Mouse (Mus musculus) midbrain, embryonic 14.5 days (tissue): ENCODE measurements around the gene Gm10300. TPM values are rescaled to one million over a fixed set of nuclear protein-coding genes. Genes with fewer than 3 reads are reported as not detected.

Experiments
- ATAC-seq: fragments of 200-750 bp; cut with Nextera tagmentation; 2 replicates; pipeline ENCODE4 v1.8.0; 2017; ENCODE audit warnings: moderate number of reproducible peaks, moderate library complexity; ENCODE audit not compliant: low FRiP score, low TSS enrichment
- DNase-seq: peaks from one replicate; pipeline ENCODE4 v3.0.0-alpha.2; 2015
- H3K27ac ChIP-seq: fragments of 300-500 bp; sonication (generic); replicated peaks from 2 replicates; pipeline ENCODE4 v1.5.1; 2014; ENCODE audit warnings: mild to moderate bottlenecking, low read depth, low read length, moderate library complexity
- H3K27me3 ChIP-seq: fragments of 300-500 bp; sonication (generic); 2 replicates; pipeline ENCODE4 v1.6.1; 2014; ENCODE audit warnings: low read length, control low read depth, mixed read lengths; ENCODE audit not compliant: control insufficient read depth, insufficient read depth
- H3K36me3 ChIP-seq: fragments of 300-500 bp; sonication (generic); 2 replicates; pipeline ENCODE4 v1.6.1; 2014; ENCODE audit warnings: low read length, control low read depth; ENCODE audit not compliant: control insufficient read depth, insufficient read depth
- H3K4me1 ChIP-seq: fragments of 300-500 bp; sonication (generic); 2 replicates; pipeline ENCODE4 v1.6.1; 2014; ENCODE audit warnings: mild to moderate bottlenecking, antibody characterized with exemption, low read length, control low read depth; ENCODE audit not compliant: control insufficient read depth, insufficient read depth
- H3K4me2 ChIP-seq: fragments of 300-500 bp; sonication (generic); 2 replicates; pipeline ENCODE4 v1.6.1; 2014; ENCODE audit warnings: mild to moderate bottlenecking, low read length, moderate library complexity
- H3K4me3 ChIP-seq: fragments of 300-500 bp; sonication (generic); replicated peaks from 2 replicates; pipeline ENCODE4 v1.5.1; 2014; ENCODE audit warnings: low read depth, low read length
- H3K9ac ChIP-seq: fragments of 300-500 bp; sonication (generic); replicated peaks from 2 replicates; pipeline ENCODE4 v1.6.1; 2014; ENCODE audit warnings: mild to moderate bottlenecking, low read length, moderate library complexity
- H3K9me3 ChIP-seq: fragments of 300-500 bp; sonication (generic); 2 replicates; pipeline ENCODE4 v1.6.1; 2016; ENCODE audit warnings: low read length, control low read depth, mixed read lengths; ENCODE audit not compliant: control insufficient read depth
- WGBS: fragments of 180-500 bp; shearing (Covaris S2); extraction: QIAGEN DNeasy Blood & Tissue Kit; methylation state at CpG from one replicate; pipeline ENCODE4 v1.1.7; 2014; 5-methylcytosine and 5-hydroxymethylcytosine counted together
- polyA plus RNA-seq: library from polyadenylated mRNA; unstranded; fragments of >200 nt; fragmentation: Nextera tagmentation; extraction: Ambion mirVana; gene quantifications from 2 replicates; pipeline ENCODE4 v1.2.1, GENCODE M21; 2014

Gm10300 gene
- polyA plus RNA-seq, 1 experiment from 2014 or later: not detected

- no peaks in the 10 kb centered on the region for H3K9me3 ChIP-seq
- no peak overlapping the region for H3K27ac ChIP-seq
- no peak overlapping the region for H3K4me3 ChIP-seq
- H3K4me1 ChIP-seq: peaks cover 9% of the 10 kb centered on the region
- no peak overlapping the region for H3K9ac ChIP-seq
- H3K36me3 ChIP-seq: no peaks in the 10 kb centered on the region
- no peak overlapping the region for H3K4me2 ChIP-seq
- ATAC-seq: no peak
- 60% methylated on average over 6 of the region's 6 CpGs for WGBS
- peaks cover 11% of the 10 kb centered on the region; the same call in 1 of the 2 replicates for H3K27me3 ChIP-seq
- DNase-seq: no peak
Observed at GRCm38 (mm10) chr4:132072946-132073345, 1.6 kb upstream of the Gm10300 start.

GRCm38 (mm10) chr4:132074933-132075769, 654 bp downstream of the Gm10300 start, which contains the start of gene Epb41:
Gene Epb41, minus strand, starts transcription at chr4:132075321.
- H3K9ac ChIP-seq: peak within 1 kb of the TSS; percentile 59
- peak within 1 kb of the TSS; percentile 66 for H3K4me3 ChIP-seq
- peaks cover 9% of the 10 kb centered on the region for H3K4me1 ChIP-seq
- peaks cover 11% of the 10 kb centered on the region; the same call in 1 of the 2 replicates for H3K27me3 ChIP-seq
- H3K36me3 ChIP-seq: no peaks in the 10 kb centered on the region
- H3K4me2 ChIP-seq: peak within 1 kb of the TSS; percentile 100
- DNase-seq (peak; percentile 92), ATAC-seq (peak; percentile 90)
- 0 out of 2 replicates have a peak within 1 kb of the TSS, but pooled peaks have one; percentile 8 for H3K27ac ChIP-seq
- 2% methylated on average over 47 of the region's 47 CpGs for WGBS
- H3K9me3 ChIP-seq: no peaks in the 10 kb centered on the region

- no peaks in the 10 kb centered on the region for H3K36me3 ChIP-seq
- H3K4me2 ChIP-seq: peak overlapping the region; percentile 100
- H3K4me1 ChIP-seq: peaks cover 9% of the 10 kb centered on the region
- H3K27ac ChIP-seq: no peak overlapping the region
- ATAC-seq (no peak), DNase-seq (no peak)
- H3K9ac ChIP-seq: no peak overlapping the region
- peaks cover 11% of the 10 kb centered on the region; the same call in 1 of the 2 replicates for H3K27me3 ChIP-seq
- peak overlapping the region; percentile 66; the same call in 1 of the 2 replicates for H3K4me3 ChIP-seq
- H3K9me3 ChIP-seq: no peaks in the 10 kb centered on the region
- 27% methylated on average over 1 of the region's 1 CpGs for WGBS
Observed at GRCm38 (mm10) chr4:132075796-132076195, 1.3 kb downstream of the Gm10300 start.

- H3K36me3 ChIP-seq: no peaks in the 10 kb centered on the region
- H3K27me3 ChIP-seq: peaks cover 11% of the 10 kb centered on the region; the same call in 1 of the 2 replicates
- no peak overlapping the region for H3K27ac ChIP-seq
- H3K4me3 ChIP-seq: no peak overlapping the region
- WGBS: 23% methylated on average over 20 of the region's 20 CpGs
- DNase-seq: peak; percentile 39
- H3K4me1 ChIP-seq: peaks cover 9% of the 10 kb centered on the region
- H3K9ac ChIP-seq: no peak overlapping the region
- H3K9me3 ChIP-seq: no peaks in the 10 kb centered on the region
- ATAC-seq: no peak
- no peak overlapping the region for H3K4me2 ChIP-seq
Observed at GRCm38 (mm10) chr4:132076480-132077405, 2.2 kb downstream of the Gm10300 start.

DNA sequence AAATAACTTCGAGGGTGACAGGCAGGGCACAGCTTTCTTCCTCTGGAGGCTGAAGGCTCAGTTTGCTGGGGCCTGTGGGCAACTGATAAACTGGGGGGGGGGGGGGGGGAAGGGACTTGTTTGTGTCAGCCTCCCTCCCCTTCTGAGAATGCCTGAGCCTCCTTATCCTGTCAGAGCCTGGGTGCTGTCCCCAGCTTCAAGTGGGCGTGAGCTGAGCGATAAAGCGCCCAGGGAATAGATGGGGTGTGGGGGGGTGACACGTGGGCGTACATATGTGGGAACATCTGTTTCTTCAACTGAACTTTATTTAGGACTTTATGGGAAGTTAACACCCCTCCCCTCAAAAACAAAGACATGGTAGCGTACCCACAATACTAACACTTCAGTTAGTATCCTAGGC, 2.9 kb downstream of the Gm10300 start:
- H3K4me1 ChIP-seq: peaks cover 9% of the 10 kb centered on the region
- H3K9me3 ChIP-seq: no peaks in the 10 kb centered on the region
- DNase-seq: no peak
- no peak overlapping the region for H3K4me3 ChIP-seq
- no peaks in the 10 kb centered on the region for H3K36me3 ChIP-seq
- H3K27me3 ChIP-seq: peaks cover 11% of the 10 kb centered on the region; the same call in 1 of the 2 replicates
- no peak overlapping the region for H3K4me2 ChIP-seq
- H3K27ac ChIP-seq: no peak overlapping the region
- no peak for ATAC-seq
- WGBS: 72% methylated on average over 7 of the region's 7 CpGs
- H3K9ac ChIP-seq: no peak overlapping the region

DNA sequence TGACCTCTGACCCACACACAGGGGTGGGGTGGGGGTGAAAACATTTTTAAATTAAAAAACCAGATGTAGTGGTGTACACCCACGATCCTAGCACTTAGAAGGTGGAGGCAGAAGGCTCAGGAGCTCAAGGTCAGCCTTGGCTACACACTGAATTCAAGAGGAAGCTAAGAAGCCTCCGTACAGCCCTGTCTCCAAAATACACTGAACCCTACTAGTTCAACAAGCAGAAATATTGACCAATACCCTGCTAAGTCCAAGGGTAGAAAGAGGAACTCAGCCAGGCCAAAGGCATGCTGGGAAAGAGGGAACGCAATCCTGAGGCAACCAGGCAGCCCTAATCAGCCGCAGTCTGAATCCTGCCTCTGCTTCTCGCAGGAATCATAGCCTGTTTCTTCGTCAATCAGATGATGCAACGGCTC, 3.8 kb downstream of the Gm10300 start:
- Histone ChIP-seq H3K27ac (no peak overlapping the region), H3K9ac (no peak overlapping the region), H3K36me3 (no peaks in the 10 kb centered on the region), H3K4me3 (no peak overlapping the region), H3K9me3 (no peaks in the 10 kb centered on the region), H3K27me3 (peaks cover 6% of the 10 kb centered on the region; the same call in 1 of the 2 replicates), H3K4me2 (no peak overlapping the region), H3K4me1 (peaks cover 9% of the 10 kb centered on the region)
- WGBS: 55% methylated on average over 7 of the region's 7 CpGs
- ATAC-seq: no peak
- DNase-seq: no peak

- Histone ChIP-seq H3K27me3 (0 out of 2 replicates have a peak, but pooled peaks cover 3% of the 10 kb centered on the region), H3K36me3 (no peaks in the 10 kb centered on the region), H3K9ac (no peak overlapping the region), H3K4me1 (peaks cover 4% of the 10 kb centered on the region), H3K27ac (no peak overlapping the region), H3K4me2 (no peak overlapping the region), H3K4me3 (no peak overlapping the region), H3K9me3 (no peaks in the 10 kb centered on the region)
- no peak for ATAC-seq
- peak; percentile 87 for DNase-seq
- 11% methylated on average over 19 of the region's 19 CpGs for WGBS
Observed at GRCm38 (mm10) chr4:132079555-132080275, 5.2 kb downstream of the Gm10300 start.

GRCm38 (mm10) chr4:132080492-132080983, 6.0 kb downstream of the Gm10300 start:
- H3K36me3 ChIP-seq: no peaks in the 10 kb centered on the region
- no peak for DNase-seq
- 0 out of 2 replicates have a peak, but pooled peaks cover 3% of the 10 kb centered on the region for H3K27me3 ChIP-seq
- no peaks in the 10 kb centered on the region; the same call in 1 of the 2 replicates for H3K4me1 ChIP-seq
- ATAC-seq: no peak
- no peak overlapping the region for H3K4me3 ChIP-seq
- H3K27ac ChIP-seq: no peak overlapping the region
- H3K9me3 ChIP-seq: no peaks in the 10 kb centered on the region
- no peak overlapping the region for H3K9ac ChIP-seq
- 76% methylated on average over 4 of the region's 4 CpGs for WGBS
- no peak overlapping the region for H3K4me2 ChIP-seq
